Mouse (Mus musculus) cerebellum, adult 18-20 months (tissue): ENCODE results near the gene Chst11.

Source experiments
- DNase-seq, 2 experiments: peaks; one replicate each; pipeline ENCODE4 v3.0.0; 2021

Chst11 gene

DNA sequence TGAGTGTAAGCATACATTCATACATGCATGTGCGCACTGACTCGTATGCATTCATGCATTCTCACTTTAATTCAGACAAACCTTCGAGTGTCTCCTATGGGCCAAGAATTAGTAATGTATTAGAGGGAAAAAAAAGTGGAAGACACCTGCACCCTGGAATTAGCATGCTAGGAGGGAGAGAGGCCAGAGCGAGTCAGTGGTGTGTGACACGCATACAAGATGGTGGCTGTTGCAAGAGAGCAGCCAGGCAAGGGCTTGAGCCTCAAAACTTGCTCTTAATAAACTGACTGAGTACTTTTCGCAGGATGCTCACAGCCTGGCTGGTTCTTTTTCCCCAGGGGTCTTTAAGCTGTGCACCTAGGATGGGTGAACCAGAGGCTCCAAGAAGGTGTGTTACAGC, 199.8 kb downstream of the Chst11 start:
- DNase-seq, result no peak

DNA sequence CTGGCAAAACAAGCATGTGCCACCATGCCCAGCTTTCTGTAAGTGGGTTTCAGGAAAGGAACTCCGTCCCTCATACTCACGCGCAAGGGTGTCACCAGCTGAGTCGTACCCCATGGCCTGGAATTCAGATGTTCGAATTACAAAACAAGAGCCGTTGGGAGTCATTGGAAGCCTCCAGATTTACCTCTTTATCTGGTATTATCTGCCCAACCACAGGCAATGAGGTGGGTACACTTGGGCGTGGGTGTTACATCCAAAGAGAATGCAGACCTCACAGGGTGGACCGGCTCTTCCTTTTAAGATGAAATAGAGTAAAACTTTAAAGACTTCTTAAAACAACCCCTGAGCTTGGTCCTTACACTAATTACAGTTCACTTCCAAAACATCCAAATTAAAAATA, 200.9 kb downstream of the Chst11 start:
- DNase-seq, result no peak

DNA sequence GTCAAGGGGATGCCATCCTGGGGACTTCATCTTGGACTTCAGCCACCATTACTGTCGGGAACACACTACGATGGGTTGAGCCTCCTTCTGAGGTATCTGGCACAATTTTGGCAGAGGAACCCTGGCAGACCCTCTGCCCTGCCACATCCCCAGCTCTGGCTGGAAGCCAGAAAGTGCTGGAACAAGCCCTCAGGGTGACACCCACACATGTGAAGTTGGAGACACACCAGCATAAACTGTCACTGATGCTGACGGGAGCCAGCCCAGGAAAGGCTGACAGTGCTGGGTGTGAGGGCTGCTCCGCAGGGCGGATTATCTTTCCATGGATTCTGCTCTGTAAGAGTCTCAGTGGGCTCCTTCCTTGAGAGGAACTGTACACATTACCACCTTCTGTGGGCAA, 201.7 kb downstream of the Chst11 start:
- DNase-seq, result no peak

DNA sequence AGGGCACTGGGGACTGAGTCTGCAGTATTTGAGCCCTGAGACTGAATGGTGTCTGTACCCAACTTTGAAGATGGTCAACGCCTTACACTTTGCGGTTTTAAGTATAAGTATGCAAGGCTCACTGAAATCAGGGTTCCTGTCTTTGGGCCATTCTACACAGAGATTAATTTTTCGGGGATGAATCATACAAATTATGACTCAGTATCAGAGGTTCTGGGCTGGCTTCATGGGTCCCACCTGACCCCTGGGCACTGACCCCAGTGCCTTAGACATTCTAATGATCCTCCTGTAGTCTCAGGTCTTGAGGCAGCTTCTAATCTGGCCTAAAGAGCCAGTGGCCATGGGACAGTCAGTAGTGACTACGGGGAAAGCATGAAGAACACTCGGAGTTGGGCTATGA, 203.8 kb downstream of the Chst11 start:
- no peak for DNase-seq

DNA sequence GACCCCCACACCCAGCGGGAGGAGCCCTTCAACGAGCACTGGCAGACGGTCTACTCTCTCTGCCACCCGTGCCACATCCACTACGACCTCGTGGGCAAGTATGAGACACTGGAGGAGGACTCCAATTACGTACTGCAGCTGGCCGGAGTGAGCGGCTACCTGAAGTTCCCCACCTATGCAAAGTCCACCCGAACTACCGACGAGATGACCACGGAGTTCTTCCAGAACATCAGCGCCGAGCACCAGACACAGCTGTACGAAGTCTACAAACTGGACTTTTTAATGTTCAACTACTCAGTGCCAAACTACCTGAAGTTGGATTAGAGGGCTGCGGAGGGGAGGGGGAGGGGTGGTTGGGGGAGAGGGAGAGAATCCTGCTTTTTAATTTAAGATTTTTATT, 206.2 kb downstream of the Chst11 start:
- DNase-seq, result no peak

DNA sequence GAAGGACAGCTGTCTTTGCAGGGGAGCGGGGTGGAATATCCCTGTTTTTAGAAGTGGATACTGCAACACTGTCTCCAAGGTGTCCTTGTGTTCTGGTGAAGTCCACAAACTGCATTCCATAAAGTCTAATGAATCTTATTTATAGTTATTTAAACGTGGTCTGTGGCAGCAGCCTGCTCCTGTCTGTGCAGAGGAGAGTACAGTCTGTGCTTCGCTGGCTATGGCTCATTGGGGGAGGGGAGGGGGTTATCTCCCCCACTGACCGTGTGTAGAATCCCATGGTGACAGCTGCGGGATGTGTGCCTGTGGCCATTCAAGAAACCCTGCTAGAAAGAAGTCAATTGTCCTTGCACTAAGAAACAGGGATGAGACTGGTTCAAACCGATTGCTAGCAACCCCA, 206.7 kb downstream of the Chst11 start:
- DNase-seq, result no peak

DNA sequence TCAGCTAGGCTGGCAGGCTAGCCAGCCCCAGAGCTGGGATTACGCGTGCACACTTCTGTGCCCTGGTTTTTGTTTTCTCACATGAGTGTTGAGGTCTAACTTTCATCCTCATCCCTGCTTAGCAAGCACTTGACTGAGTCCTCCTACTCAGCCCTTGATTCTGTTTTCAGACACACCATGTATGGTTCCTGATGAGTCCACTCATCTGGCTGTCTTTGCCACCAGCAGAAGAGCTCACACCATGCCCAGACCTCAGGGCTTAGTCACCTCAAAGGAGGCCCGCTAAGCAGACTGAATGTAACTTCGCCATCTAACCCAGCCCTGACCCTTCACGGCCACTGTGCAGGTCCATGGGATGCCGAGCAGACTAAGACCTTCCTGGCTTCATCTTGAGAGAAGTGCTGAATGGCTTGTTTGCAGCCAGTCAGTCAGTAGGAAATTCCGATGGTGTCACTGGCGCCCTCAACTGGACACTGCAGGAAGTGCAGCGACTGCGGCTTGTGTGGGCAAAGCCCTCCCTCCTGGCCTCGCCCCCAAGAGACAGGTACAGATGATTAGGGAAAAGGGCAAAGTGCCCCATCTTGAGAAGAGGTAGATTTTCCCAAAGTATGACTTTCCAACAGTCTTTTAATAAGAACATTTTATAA, 212.5 kb downstream of the Chst11 start:
- DNase-seq, result peak; percentile 75 to 83

DNA sequence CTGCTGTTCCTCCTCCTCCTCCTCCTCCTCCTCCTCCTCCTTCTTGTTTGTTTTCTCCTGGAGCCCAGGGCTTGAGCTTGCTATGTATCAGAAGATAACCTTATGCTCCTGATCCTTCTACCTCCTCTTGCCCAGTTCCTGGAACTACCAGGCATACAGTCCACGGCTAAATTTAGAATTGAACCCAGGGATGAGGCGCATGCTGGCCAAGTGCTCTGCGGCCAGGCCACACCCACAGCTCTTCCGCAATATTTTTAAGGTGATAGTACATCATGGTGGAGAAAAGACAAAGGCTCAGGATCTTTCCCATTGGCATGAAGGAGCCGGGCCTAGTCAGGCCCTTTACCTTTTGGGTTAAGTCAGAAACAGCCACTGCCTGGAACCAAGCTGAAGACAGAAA, 213.4 kb downstream of the Chst11 start:
- peak in 1 of 2 experiments; percentile 21 for DNase-seq

DNA sequence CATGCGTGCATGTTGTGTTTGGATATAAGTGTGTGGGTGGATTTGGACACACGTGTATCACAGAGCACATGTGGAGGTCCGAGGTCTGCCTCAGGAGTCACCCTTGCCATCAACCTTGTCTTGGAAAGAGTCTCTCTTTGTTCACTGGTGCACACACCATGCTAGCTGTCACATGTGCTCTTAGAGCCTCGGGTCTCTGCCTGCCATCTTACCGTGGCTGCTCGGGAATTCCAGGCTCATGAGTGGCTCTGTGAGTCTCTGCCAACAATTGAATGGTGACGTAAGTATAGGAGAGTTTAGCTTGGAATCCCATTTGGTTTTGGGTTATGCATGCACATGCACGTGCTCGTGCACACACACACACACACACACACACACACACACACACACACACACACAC, 214.0 kb downstream of the Chst11 start:
- DNase-seq, result no peak

DNA sequence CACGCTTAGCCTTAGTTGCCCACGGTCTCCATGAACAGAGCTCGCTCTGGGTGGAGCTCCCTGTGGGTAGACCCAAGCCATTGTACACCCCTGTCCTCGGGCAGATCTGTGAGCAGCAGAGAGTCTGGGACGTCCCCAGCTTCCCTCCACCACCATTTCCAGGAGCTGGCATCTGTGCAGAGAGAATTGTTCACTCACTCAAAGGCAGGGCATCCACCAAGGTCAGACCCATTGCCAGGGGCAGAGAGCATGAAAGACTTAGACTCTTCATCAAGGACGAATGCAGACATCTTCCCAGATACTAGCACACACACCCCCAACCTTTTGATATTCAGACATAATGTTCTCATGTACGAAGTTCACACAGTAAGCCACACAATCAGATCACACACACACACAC, 216.2 kb downstream of the Chst11 start:
- no peak for DNase-seq

DNA sequence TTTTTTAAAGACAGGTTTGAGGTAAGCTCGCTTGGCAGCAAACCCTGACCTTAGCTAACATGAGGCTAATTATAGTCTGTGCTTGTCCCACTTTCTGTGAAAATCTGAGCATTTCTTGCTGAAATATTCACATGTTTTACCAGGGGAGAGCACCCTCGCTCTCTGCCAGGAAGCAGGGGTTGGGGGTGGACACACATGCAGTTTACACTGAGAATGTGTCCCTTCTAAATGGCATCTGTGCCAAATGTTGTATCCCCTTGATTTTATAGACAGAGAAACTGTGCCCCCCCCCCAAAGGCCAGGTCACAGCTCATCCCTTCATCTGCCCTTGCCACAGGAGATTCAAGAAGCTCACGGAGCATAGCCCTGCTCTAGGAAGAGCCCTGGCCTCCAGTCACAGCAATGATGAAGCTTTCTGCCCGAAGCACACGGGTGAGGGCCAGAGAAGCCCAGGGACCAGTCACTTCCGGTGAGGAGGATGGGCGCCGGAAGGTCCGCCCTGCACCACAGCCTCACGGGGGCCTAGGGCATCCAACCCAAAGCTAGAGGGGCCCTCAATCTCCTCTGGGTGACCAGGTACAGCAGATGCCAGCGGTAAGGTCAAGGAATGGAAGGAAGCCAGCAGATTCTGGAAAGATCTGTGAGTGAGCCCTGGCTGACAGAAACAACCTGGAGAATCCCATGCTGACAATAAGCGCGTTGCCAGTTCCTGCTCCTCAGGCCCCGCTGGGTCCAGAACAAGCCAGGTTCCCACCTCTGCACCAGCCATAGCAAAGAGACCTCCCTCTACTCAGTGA, 217.8 kb downstream of the Chst11 start:
- DNase-seq, result peak; percentile 41 to 51

DNA sequence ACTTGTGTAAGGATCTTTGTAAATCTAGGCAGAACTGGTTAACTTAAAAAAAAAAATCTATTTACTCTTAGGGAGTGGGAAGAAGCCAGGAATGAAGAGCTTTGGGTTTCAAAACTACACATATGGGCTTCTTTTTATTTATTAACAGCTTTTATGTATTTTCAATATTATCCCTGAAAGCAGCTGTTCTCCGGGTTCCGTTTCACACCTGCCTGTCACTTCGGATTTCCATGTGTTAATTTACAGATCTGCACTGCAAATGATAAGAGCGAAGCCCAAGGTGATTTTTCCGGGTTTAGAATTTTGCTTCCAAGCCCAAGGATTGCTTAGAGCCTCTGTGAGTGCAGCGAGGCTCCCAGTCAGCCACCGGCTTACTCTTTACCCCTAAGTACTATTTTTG, 223.1 kb downstream of the Chst11 start:
- DNase-seq, result no peak

DNA sequence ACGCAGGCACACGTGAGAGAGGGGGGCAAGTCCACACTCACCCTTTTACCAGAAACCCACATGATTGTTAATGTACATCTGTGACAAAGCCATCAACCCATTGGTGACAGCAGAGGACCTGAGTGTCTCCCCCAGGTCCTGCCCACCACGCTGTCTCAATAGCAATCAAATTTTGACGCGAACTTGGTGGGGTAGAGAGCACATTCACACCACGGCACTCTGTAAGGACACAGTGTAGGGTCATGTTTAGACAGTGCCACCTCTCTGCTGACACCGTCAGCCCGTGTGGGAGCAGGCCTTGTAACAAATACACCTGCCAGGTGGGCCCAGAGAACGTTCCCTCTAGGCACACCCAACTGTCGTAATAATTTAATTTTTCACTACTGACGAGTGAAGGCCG, 224.1 kb downstream of the Chst11 start:
- no peak for DNase-seq

DNA sequence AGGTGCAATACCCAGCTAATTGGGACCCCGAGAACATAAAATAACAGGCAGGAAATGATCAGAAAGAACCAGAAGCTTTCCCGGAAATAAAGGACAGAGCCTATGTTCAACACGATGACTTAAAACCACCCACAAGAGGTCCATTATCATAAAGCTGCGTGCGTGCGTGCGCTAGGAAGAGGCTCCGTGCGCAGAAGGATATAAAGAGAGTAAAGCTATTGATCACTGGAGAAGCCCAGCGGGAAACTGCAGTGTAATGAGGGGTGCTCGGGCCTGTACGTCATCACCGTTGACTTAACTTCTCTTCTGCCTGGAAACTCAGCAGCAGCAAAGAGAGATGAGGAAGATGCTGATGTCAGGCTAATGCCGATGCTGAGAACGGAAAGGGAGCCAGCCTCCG, 224.8 kb downstream of the Chst11 start:
- no peak for DNase-seq

DNA sequence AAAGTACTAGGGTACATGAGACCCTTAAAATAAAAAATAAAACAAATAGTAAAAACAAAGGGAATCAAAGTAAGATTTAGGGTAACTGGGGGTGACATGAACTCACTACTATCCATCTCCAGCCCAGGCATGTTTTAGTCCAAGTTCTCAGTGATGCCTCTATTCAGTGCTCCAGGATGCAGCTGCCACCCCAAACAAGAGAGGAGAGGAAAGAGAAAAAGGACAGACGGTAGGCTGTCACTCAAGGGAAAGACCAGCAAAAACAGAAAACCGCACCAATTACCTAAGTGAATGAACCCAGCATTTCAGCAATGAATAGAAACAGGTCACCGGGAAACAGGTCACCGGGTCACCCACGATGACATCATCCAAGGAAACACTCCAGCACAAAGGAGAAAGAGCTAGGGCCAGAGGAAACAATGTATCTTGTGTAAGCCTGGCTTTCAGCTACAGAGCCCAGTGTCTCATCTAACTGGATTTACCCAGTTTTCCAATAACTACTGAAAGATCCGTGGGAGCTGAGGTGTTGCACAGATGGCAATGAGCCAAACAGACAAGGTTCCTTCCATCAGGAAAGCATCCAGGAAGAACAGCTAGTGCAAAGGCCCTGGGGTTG, 225.8 kb downstream of the Chst11 start:
- no peak for DNase-seq

DNA sequence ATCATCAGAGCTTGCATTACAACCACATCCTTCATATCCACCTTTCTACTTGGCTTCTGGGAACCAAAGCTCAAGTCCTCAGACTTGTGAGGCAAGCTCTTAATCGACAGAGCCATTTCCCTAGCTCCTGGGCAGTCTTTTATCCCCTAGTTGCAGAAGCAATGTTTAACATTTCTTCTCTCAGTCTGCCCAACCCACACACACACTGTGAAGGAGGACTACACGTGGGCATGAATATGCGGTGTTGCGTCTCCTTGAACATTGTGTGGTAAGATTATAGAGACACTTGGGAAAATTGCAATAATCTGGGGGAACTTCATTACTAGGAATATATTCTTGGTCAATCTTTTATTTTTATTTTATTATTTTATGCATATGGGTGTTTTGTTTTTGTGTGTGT, 227.3 kb downstream of the Chst11 start:
- no peak for DNase-seq

DNA sequence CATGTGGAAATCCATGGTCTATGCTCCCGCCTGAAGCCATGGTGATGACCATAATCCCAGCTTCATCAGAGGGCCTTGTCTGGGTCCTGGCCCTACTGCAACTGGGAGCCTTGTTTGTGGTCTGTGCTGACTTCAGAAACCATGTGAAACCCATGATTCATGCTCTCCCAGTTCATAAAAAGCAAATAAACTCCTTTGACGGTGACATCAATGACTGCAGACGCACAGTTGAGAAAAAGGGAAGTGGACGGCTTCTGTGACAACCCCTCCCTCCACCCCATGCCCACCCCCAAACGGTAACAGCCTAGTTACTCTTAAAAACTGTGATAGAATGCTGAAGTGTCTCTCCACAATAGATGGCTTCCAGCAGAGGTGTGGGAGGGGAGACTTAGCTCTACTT, 230.3 kb downstream of the Chst11 start:
- no peak for DNase-seq

DNA sequence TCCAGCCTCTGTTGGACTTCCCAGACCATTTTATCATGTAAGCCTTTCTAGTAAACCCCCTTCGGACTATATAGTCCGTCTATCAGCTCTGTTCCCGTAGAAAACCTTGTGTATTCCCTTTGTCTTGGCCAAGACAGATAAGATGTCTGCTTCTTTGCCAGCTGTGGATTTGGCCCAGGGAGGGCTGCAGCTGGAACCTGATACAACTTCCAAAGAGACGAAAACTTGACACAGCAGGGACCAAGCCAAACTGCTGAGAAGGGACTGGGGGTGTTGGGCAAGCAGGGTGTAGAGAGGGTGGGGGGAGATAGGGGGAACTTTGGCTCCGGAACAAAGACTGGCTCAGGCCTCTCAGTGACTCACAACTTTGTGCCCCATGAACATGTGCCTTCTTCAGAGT, 232.0 kb downstream of the Chst11 start:
- DNase-seq, result no peak

DNA sequence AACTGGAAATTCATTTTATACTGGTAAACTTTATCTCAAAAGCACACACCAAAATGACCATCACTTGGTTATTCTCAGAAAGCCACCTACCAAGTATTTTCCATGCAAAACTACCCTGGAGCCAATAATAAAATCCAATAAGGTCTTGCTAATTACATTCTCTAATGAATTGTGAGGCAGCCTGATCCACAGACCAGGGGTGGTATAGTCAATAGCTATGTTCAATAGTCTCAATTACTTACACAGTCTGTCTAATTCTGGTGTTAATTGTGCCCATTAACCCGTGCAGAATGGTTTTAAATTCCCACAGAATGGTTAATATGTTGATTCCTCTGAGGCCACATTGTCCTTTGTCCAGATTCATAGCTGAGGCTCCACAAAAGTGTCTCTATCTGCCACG, 233.5 kb downstream of the Chst11 start:
- no peak for DNase-seq

DNA sequence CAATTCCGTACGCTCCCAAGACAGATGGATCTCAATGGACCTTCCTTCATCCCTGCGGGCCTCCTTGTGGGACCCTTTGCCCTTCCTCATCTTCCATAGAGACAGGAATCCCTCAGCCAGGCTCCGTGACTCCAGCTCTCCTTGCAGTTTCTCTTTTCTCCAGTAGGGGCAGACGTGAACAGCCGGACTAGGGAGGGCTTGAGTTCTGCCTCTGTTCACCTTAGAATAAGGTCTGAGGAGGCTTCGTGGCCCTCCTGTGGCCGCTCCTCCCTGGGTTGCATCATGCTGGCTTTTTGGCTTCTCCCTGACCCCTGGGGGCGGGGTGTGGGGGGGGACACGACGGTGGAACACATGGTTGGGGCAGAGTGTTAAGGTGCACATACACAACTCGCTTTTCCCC, 234.4 kb downstream of the Chst11 start:
- peak; percentile 78 to 79 for DNase-seq

DNA sequence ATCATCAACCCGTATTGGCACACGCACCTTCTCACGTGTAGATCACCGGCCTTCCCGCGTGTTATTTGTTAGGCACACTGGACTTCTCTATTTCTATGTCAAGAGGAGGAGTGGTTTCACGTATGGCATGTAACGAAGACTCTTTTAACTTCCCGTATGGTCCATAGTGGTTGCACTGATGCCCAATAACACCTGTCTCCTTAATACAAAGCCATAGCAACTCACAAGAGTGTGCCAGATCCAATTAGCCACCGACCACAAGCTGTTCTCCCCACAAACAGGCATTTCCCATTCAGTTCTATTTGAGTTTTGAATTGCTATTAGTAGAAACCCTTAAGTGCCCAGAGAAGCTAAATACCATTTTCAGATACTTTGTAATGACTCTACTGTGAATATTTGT, 234.9 kb downstream of the Chst11 start:
- DNase-seq, result no peak

DNA sequence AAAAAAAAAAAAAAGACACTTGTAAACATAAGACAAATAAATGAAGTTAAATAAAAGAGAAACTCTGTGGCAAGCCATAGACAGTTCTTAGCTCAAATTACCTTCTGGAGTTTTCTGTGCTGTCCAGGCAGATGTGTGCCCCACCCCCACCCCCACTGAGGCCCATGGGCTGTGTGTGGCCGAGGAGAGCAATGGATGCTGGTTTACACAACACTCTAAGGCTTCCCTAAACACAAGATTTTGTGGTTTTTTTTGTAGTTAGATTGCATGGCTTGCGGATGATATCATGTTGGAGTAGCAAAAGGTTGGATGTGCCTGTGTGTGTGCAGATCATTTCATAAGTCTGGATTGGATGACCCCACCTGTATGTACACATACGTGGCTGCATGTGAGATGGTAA, 235.5 kb downstream of the Chst11 start:
- DNase-seq, result no peak

DNA sequence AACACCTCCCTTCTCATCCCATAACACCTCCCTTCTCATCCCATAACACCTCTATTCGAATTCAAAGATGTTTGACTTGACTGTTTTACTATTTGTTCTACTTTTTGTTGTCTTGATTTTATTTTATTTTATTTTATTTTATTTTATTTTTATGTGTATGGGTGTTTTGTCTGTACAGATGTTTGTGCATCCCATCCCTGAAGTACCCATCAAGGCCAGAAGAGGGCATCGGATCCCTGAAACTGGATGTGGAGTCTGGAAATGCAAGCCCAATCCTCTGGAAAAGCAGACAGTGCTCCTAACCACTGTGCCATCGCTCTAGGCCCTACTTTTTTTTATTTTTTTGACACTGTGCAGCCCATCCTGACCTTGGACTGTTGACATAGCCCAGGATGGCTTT, 239.7 kb downstream of the Chst11 start:
- peak; percentile 22 to 45 for DNase-seq

DNA sequence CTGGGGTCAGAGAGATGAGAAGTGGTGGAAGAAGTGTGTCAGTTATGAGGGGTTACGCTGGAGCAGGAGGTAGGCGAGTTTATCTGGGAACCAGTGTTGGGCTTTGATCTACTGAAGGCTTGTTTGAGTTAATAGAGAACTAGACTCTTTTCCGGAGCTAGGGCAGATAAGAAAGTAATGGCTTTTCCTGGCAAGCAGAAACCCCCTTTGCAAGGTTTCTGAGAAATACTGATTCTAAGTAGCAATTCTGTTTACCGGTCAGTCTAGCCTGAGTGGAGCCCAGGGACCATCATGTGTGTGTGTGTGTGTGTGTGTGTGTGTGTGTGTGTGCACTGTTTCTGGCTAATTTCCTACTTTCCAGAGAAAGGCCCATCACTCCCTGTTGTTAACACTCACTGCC, 243.3 kb downstream of the Chst11 start:
- DNase-seq, result no peak
